ENCODE assay signal across 8 mouse cellular contexts in genomic region chr5:151368395-151369190, GRCm38 (mm10). TPM values are rescaled to one million over a fixed set of nuclear protein-coding genes. Genes with fewer than 3 reads are reported as not detected.
DNase-seq lines count a peak whose midpoint lies in the region; ATAC-seq and TF ChIP-seq lines count a peak whose summit lies in the region.

No protein-coding gene starts in this region.

- TF ChIP-seq POLR2A in liver, adult 2 months (IDR thresholded peaks at IDR 0.05; ENCODE audit: extremely low read depth, insufficient read depth, low read length) = peak; percentile 89
- TF ChIP-seq POLR2A in myocyte (IDR thresholded peaks at IDR 0.05; ENCODE audit: insufficient read length, low read depth) = peak; percentile 72

- peak overlapping the region; percentile 60 for H3K4me3 ChIP-seq in heart, embryonic 11.5 days (ENCODE audit: low read depth, low read length)
- peak overlapping the region; percentile 68 for H3K4me3 ChIP-seq in kidney, embryonic 16.5 days (ENCODE audit: low read length)
- H3K4me3 ChIP-seq in liver, adult 2 months (ENCODE audit: insufficient read depth, low read depth, low read length) = peak overlapping the region; percentile 59
- H3K4me3 ChIP-seq in myocyte = peak overlapping the region; percentile 50

- peak overlapping the region; percentile 95 for H3K9ac ChIP-seq in heart, embryonic 11.5 days (ENCODE audit: low read depth, low read length)
- peak overlapping the region; percentile 91 for H3K9ac ChIP-seq in kidney, embryonic 16.5 days (replicated peaks; ENCODE audit: low read length)
- peak overlapping the region; percentile 83 for H3K9ac ChIP-seq in liver, adult 2 months (ENCODE audit: low read depth, low read length)

- H3K9me3 ChIP-seq in heart, embryonic 11.5 days (replicated peaks; ENCODE audit: control insufficient read depth, low read length) = no peaks in the 10 kb centered on the region
- no peaks in the 10 kb centered on the region for H3K9me3 ChIP-seq in kidney, embryonic 16.5 days (ENCODE audit: low read length)

- peaks cover 11% of the 10 kb centered on the region for H3K4me1 ChIP-seq in heart, embryonic 11.5 days (ENCODE audit: control insufficient read depth, insufficient read depth, low read length)
- peaks cover 12% of the 10 kb centered on the region for H3K4me1 ChIP-seq in kidney, embryonic 16.5 days (ENCODE audit: insufficient read depth, low read length)
- H3K4me1 ChIP-seq in liver, adult 2 months (ENCODE audit: control insufficient read depth, insufficient read depth, low read length) = no peaks in the 10 kb centered on the region; the same call in 1 of the 2 replicates

- no peaks in the 10 kb centered on the region for H3K27me3 ChIP-seq in heart, embryonic 11.5 days (ENCODE audit: control insufficient read depth, insufficient read depth, low read length)
- H3K27me3 ChIP-seq in kidney, embryonic 16.5 days (ENCODE audit: insufficient read depth, low read length) = no peaks in the 10 kb centered on the region
- no peaks in the 10 kb centered on the region for H3K27me3 ChIP-seq in liver, adult 2 months (ENCODE audit: control insufficient read depth, insufficient read depth, low read length)
- no peaks in the 10 kb centered on the region for H3K27me3 ChIP-seq in myocyte (ENCODE audit: control insufficient read depth, insufficient read depth, insufficient read length)
- H3K27me3 ChIP-seq in splenic B cell, adult 2 months (ENCODE audit: control insufficient read depth, insufficient read depth, low read length, poor library complexity, severe bottlenecking) = no peaks in the 10 kb centered on the region

- H3K79me2 ChIP-seq in liver, adult 2 months (ENCODE audit: control insufficient read depth, insufficient read depth, low read length) = peaks cover 3% of the 10 kb centered on the region; the same call in 1 of the 2 replicates
- H3K79me2 ChIP-seq in myocyte (ENCODE audit: control insufficient read depth, insufficient read depth) = peaks cover 7% of the 10 kb centered on the region

- TF ChIP-seq CTCF in liver, adult 2 months (IDR thresholded peaks at IDR 0.05; ENCODE audit: low read depth, low read length) = peak; percentile 84

- peak overlapping the region; percentile 98 for H3K27ac ChIP-seq in heart, embryonic 11.5 days (ENCODE audit: low read depth, low read length)
- H3K27ac ChIP-seq in kidney, embryonic 16.5 days (ENCODE audit: low read length) = peak overlapping the region; percentile 100
- peak overlapping the region; percentile 92 for H3K27ac ChIP-seq in liver, adult 2 months (replicated peaks; ENCODE audit: insufficient read depth, low read depth, low read length)

- WGBS in heart, embryonic 11.5 days (ENCODE audit: insufficient replicate concordance) = under 1% methylated on average over 74 of the region's 75 CpGs
- WGBS in kidney, embryonic 16.5 days = under 1% methylated on average over 75 of the region's 75 CpGs
- WGBS in liver, adult 2 months = 1% methylated on average over 75 of the region's 75 CpGs

- H3ac ChIP-seq in myocyte (ENCODE audit: control insufficient read depth, insufficient read length) = peak overlapping the region; percentile 73

- H3K4me2 ChIP-seq in heart, embryonic 11.5 days = peak overlapping the region; percentile 78
- H3K4me2 ChIP-seq in kidney, embryonic 16.5 days (replicated peaks; ENCODE audit: low read depth, low read length) = peak overlapping the region; percentile 65
- peak overlapping the region; percentile 96 for H3K4me2 ChIP-seq in myocyte (ENCODE audit: low read depth)

- no peaks in the 10 kb centered on the region for H3K36me3 ChIP-seq in heart, embryonic 11.5 days (ENCODE audit: control insufficient read depth, insufficient read depth, low read length)
- no peaks in the 10 kb centered on the region for H3K36me3 ChIP-seq in kidney, embryonic 16.5 days (ENCODE audit: insufficient read depth, low read length)
- H3K36me3 ChIP-seq in liver, adult 2 months (ENCODE audit: control insufficient read depth, insufficient read depth, low read length) = no peaks in the 10 kb centered on the region
- no peaks in the 10 kb centered on the region for H3K36me3 ChIP-seq in myocyte (ENCODE audit: control insufficient read depth, insufficient read depth)
- no peaks in the 10 kb centered on the region for H3K36me3 ChIP-seq in splenic B cell, adult 2 months (ENCODE audit: control insufficient read depth, insufficient read depth, low read length, poor library complexity, severe bottlenecking)

- ATAC-seq in erythroblast, adult 5-6 weeks (replicated peaks; ENCODE audit: low FRiP score, poor library complexity, severe bottlenecking) = peak; percentile 95
- ATAC-seq in heart, embryonic 11.5 days (replicated peaks; ENCODE audit: insufficient number of reproducible peaks, low FRiP score, low TSS enrichment) = peak; percentile 99
- ATAC-seq in kidney, embryonic 16.5 days (ENCODE audit: low FRiP score, low TSS enrichment) = peak; percentile 99

- peak; percentile 99 to 100 for DNase-seq in B cell, adult 2 months
- peak; percentile 100 for DNase-seq in brain, adult 2 months (ENCODE audit: low read depth, low spot score)
- DNase-seq in liver, adult 2 months (ENCODE audit: extremely low read depth, low read depth, low spot score) = peak; percentile 93
- DNase-seq in splenic B cell, adult 2 months (ENCODE audit: low read depth, low spot score) = peak; percentile 100

TF ChIP-seq in myocyte, 11 proteins besides CTCF, POLR2A, EP300 and RAD21:
- peak; percentile 20 for TF ChIP-seq USF1 (IDR thresholded peaks at IDR 0.05; ENCODE audit: low read depth)
- TF ChIP-seq MAX (IDR thresholded peaks at IDR 0.05; ENCODE audit: low read depth) = peak; percentile 57
- TF ChIP-seq SRF (IDR thresholded peaks at IDR 0.05; ENCODE audit: control insufficient read depth, insufficient read length, low read depth) = peak; percentile 59
- TF ChIP-seq E2F4 (IDR thresholded peaks at IDR 0.05; ENCODE audit: insufficient read depth) = peak; percentile 65
- TF ChIP-seq POLR2AphosphoS2 (IDR thresholded peaks at IDR 0.05; ENCODE audit: insufficient read length, low read depth) = peak; percentile 83
- TF ChIP-seq MYOG (IDR thresholded peaks at IDR 0.05; ENCODE audit: control insufficient read depth in 1 of 3, insufficient read depth in 1 of 3, insufficient read length in 2 of 3, low read depth in 2 of 3) = peak in 2 of 3 experiments; percentile 1 to 22
- no peak for TF ChIP-seq REST (IDR thresholded peaks at IDR 0.05; ENCODE audit: insufficient read depth, insufficient read length)
- TF ChIP-seq CEBPB (IDR thresholded peaks at IDR 0.05; ENCODE audit: insufficient read depth, poor library complexity, severe bottlenecking) = peak; percentile 55; the same call in 1 of the 2 replicates
- TF ChIP-seq TCF12 (IDR thresholded peaks at IDR 0.05; ENCODE audit: insufficient read depth, poor library complexity, severe bottlenecking) = no peak
- peak in 1 of 3 experiments; percentile 5 for TF ChIP-seq MYOD1 (IDR thresholded peaks at IDR 0.05; ENCODE audit: control insufficient read depth in 1 of 3, insufficient read length in 2 of 3, low read depth in 2 of 3)
- TF ChIP-seq TCF3 (IDR thresholded peaks at IDR 0.05; ENCODE audit: insufficient read length, low read depth) = no peak

RNA-seq across cellular contexts. Expression of gene Gm42906, which starts 59.4 kb away (rescaled TPM):
- not detected in 2 replicates for total RNA-seq in erythroblast, adult 5-6 weeks (2015; ENCODE audit: low replicate concordance)
- total RNA-seq in erythroblast, adult 5-6 weeks (2017; ENCODE audit: low replicate concordance) = not detected in 2 replicates
- polyA plus RNA-seq in heart, embryonic 11.5 days (2014; fragmentation: Nextera tagmentation; extraction: Ambion mirVana) = not detected in 2 replicates
- not detected in 2 replicates for polyA plus RNA-seq in kidney, embryonic 16.5 days (2015; fragmentation: Nextera tagmentation; extraction: Ambion mirVana)
- not detected in 2 replicates for total RNA-seq in liver, adult 2 months (2014; rRNA removed)
- polyA plus RNA-seq in liver, adult 2 months (2012; rRNA removed) = not detected in 2 replicates
- not detected for polyA plus RNA-seq in myocyte (2012; fragmentation: generic; extraction: Trizol)

Comparison
In these comparisons a context has a peak if more than half of its experiments do, and no peak if none do; other contexts are left out.
1. Peak in every context shown above with its lines: DNase-seq, ATAC-seq, H3K4me3 ChIP-seq and H3K27ac ChIP-seq.